Mouse (Mus musculus): Measurements from ENCODE around the gene Xkr8.
A peak's percentile ranks its signal among the peaks of the same experiment; 100 is the strongest.

Xkr8 gene

GRCm38 (mm10) chr4:132735894-132736293, 3.5 kb upstream of the Xkr8 start:
- DNase-seq: no peak

DNA sequence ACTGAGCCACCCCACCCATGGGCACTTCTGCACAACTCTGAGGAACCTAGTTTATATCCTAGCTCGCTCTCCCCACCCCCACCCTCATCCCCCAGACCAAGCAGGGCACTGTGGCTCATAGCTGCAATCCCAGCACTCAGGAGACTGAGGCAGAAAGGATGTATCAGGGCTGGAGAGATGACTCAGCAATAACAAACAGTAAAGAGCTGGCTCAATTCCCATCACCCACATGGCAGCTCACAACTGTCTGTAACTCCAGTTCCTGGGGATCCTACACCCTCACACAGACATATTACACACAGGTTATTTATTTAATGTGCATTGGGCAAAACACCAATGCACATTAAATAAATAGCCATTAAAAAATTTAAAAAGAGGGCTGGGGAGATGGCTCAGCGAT, 3.0 kb upstream of the Xkr8 start:
- DNase-seq: no peak

GRCm38 (mm10) chr4:132734766-132735165, 2.4 kb upstream of the Xkr8 start:
- no peak for DNase-seq

- no peak for DNase-seq
Measured at GRCm38 (mm10) chr4:132733071-132733770, 875 bp upstream of the Xkr8 start.

DNA sequence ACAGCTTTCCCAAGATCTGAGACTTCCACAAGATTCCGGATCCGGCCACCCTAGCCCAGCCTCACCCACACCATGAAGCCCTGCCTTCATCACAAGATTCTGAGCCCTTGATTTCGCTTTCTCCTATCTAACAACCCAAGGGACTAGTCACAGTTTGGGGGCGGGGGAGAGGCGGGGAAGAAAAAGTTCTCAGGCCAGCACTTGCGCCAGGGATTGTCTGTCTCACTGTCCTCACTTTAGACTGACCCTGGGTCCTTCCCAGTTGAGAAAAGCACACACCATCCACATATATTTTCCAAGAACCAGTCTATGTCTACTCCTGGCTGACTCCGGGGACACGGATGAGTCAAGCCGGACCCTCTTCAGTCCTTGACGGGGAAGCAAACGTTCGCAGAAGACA, 730 bp downstream of the Xkr8 start:
- DNase-seq: no peak

DNA sequence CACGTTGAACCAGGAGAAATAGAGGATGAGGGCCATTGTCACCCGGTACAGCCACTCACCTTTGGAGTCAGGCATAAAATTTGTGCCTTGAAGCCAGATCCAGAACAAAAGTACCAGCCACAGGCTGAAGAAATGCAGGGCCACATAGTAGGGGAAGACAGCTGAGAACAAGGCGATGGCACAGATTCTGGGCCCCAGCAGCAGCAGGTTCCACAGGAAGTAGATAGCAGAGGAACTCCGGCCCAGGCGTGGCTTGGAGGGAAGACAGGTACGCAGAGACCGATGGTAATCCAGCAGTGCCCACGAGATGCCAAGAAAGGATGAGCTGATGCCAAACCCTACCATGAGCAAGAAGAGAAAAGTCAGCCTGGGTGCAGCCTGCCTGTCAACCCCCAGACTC, 4.1 kb downstream of the Xkr8 start:
- DNase-seq: no peak

GRCm38 (mm10) chr4:132718251-132718650, 14.1 kb downstream of the Xkr8 start:
- no peak for DNase-seq

GRCm38 (mm10) chr4:132713181-132713580, 19.2 kb downstream of the Xkr8 start:
- no peak for DNase-seq

DNA sequence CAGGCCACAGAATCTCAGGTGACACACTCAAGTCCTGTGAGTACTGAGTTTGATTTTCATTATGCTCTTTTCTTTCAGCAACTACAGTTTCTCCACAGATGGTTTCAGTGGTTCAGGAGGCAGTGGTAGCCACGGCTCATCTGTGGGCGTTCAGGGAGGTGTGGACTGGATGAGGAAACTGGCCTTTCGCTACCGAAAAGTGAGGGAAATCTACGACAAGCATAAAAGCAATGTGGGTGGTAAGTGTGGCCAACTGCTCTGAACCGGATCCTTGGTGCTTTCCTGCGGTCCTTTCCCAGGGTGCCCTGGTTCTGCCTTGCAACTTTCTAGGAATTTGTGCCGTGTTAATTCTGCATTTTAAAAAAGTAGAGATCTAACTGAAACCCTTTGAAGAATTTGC, 25.5 kb downstream of the Xkr8 start:
- no peak for DNase-seq

DNA sequence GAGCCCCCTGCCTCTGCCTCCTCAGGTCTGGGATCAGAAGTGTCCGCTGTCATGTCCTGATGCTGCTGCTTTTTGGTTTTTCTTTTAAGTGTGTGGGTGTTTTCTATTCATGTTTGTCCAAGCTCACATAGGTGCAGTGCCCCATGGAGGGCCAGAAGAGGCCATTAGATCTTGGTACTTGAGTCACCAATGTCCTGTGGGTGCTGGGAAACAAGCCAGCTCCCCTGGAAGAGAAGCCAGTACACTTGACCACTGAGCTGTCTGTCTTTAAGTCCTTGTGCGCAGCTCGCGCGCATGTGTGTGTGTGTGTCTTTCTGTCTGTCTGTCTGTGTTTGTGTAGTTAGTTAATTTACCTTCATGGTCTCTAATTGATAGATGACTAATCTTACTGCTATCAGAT, 30.3 kb downstream of the Xkr8 start:
- peak in 1 of 2 experiments; percentile 41 for DNase-seq

DNA sequence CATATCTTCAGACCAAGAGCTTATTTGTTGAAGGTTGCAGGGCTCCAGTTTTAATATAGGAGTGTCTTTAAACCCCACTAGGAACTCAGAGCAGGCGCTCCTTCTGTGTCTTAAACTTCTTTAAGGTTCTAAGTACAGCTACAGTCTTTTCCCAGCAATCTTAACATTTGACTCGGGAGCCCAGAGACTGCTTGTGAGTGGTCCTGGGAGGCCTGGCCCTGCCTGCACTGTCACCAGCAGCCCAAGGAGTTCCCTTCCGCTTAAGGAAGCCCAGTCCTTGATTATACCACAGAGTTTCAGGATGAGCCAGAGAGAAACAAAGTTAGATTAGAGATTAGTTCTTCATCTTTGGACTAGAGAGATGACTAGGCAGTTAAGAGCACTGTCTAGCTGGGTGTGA, 39.0 kb downstream of the Xkr8 start:
- DNase-seq: no peak

DNA sequence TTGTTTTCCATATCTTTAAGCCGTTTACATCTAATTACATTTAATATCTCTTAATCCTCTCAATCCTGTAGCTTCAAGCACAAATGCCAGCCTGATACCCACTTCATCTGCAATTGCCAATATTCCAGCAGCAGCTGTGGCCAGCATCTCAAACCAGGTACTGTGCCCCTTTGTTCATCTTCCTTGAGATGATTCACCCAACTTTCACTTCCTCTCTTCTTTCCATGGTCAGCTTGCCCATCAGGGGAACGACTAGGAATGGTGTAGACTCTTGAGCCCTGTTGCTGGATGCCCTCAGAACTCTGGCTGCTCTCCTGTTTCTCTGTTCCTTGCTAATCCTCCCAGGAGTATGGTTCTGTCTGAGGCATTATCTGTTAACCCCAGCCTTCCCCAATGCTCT, 42.7 kb downstream of the Xkr8 start:
- no peak for DNase-seq

DNA sequence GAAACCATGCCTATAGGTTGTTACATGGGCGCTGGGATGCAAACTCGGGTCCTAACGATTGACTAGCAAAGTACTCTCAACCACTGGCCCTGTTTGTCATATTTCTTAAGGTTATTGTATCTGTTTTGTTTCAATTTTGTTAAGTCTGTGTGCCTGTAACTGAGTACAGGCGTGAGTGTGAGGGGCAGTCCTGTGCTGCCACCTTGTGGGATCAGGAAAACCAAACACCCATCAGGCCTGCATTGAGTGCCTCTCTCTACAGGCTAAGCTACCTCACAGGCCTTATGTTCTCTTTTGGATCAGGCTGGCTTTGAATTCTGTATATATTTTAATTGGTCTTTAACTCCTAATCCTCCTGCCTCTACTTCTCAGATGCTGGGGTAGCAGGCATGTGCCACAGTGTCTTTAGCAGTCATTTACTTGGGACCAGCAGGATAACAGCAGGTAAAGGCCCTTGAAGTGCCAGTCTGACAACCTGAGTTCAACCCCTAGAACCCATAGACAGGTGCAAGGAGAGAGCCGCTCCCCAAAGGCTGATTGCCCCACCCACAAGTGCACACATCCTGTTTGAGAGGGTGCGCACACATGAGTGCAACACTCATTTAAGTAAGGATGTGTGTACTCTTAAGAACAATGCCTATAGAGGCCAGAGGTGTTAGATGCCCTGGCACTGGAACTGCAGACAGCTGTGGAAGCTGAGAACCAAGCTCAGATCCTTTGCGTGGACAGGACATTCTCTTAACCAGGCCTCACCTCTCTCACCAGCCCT, 55.4 kb downstream of the Xkr8 start:
- DNase-seq: peak; percentile 27 to 46

All from lung, postnatal 4 days (tissue).